Mouse (Mus musculus) T-helper 1 cell (primary cell): ENCODE measurements at regions not wholly inside any gene's neighbourhood (a gene's known extent, or its start where the extent isn't known, plus 50 kb on each side); places are given as distances from the start of the nearest gene placed in this dataset.

Source experiments
- in situ Hi-C: fragments of 300-600 bp; cut with MboI, MseI; formaldehyde crosslinking; loops from one replicate; pipeline ENCODE4 v1.15.1; 2025; ENCODE audit warnings: high pct_unique_total_duplicates

DNA sequence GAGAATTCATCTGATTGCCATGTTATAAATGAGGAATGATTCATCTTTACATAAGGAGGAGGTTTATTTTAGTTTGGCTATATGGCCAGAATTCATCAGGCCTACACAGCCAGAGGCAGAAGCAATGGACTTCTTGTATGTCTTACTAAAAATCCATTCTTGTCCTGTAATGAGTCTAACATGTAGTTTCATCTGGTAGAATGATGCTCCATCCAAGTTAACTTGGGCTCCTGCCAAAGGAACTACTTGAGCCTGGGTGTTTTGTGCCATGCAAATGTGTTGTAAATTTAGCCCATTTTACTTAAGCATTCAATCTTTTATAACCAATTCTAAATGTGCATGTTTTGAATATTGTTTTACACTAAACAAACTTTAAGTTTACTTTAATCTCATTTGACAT, 462.9 kb upstream of the Pom121l12 start:
- in situ Hi-C loops: loop anchor here (25.0 kb wide), 1 partner anchor 674 kb away; no protein-coding TSS in a partner anchor

DNA sequence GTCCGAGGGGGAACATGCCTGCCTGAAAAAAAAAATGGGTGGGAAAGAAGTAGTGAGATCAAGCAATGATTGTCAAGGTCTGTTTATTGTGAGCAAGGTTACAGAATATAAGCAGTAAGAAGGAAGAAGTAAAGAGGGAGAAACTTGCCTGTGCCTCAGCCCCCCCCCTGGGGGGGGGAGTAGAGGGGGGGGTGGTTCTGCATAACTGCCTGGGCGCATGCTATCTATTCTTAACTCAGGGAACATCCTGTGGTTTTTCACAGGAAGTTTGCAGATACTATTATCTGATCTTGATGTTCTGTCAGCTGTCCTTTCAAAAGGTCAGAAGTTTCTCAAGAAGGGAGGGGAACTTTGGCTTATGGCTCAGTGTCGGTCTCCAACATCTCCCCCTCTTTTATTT, 456.7 kb upstream of the Pom121l12 start:
- in situ Hi-C loops: loop anchor here (25.0 kb wide), 1 partner anchor 680 kb away; no protein-coding TSS in a partner anchor

DNA sequence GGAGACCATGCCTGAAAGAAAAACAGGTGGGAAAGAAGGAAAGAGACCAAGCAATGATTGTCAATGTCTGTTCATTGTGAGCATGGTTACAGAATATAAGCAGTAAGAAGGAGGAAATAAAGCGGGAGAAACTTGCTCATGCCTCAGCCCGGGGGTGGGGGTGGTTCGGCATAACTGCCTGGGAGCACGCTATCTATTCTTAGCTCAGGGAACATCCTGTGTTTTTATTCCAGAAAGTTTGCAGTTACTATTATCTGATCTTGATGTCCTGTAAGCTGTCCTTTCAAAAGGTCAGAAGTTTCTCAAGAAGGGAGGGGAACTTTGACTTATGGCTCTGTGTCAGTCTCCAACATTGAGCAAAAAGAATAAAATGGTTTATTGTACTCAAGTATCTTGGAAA, 451.4 kb upstream of the Pom121l12 start:
- in situ Hi-C loops: loop anchor here (25.0 kb wide), 1 partner anchor 685 kb away; no protein-coding TSS in a partner anchor

DNA sequence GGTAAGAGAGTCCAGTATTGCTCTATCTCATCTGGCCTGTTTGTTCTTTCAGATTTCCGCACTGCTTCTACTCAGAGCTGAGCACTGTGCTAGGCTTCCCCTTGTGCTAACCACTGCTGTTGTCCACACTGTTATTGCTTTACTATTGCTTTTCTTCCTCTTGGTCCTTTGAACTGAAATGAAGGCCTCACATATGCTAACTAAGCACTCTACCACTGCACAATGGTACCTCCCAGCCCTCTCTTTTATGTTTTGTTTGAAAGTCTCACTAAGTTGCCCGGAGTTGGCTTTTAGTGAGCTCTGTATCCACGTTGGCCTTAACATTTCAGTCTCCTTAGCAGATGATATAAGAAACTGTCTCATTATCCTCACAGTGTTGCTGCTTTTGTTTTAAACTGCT, 439.7 kb upstream of the Pom121l12 start:
- in situ Hi-C loops: no loop called here

DNA sequence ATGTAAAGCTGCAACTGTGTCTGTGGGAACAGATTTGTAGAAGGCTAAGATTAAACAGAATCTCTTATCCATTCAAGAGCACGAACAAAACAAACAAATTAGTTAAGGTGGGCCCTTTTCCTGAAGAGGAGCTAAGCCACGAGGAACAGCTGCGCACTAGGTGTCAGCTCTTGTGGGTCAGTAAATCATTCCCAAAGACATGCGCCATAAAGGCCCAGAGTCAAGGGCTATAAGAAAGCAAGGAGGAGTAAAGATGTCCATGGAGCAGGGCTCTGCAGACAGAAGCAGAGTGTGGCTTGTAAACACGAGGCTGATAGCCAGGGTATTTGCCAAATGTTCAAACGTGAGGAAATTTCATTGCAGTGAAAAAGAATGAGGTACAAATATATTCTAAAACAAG, 429.6 kb upstream of the Pom121l12 start:
- in situ Hi-C loops: no loop called here

DNA sequence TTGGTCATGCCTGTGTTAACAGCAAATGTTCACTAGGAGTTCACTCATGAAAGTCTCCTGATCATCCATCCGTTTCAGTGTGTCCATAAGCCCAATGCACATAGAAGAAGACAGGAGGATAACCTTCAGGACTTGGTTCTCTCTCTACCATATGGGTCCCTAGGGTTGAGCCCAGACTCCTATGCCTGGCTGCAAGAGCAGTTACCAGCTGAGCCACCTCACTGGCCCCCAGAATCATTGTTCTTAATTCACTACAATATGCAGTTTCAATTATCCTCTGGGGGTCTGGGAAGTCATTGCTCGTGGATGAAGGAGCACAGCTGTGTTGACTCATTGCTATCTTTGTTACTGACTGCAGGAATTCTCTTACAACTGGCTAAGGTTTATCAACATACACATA, 424.5 kb upstream of the Pom121l12 start:
- in situ Hi-C loops: no loop called here

DNA sequence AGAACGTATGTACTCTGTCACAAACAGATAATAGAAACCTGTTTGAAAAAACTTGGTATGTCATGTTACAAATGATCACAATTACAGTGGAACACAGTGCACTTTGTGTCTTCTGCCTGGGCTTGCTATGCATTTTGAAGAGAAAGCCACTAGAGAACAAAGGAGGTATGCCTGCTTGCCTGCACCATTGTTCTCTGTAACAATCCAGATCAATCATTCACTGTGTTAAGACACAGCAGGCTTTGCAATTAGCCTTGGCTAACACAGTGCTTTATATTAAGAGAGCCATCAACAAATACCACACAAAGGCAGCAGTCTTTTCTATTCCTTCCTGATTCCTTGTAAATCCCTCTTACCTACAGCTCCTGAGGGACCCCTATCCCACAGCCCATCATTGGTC, 417.1 kb upstream of the Pom121l12 start:
- in situ Hi-C loops: no loop called here

DNA sequence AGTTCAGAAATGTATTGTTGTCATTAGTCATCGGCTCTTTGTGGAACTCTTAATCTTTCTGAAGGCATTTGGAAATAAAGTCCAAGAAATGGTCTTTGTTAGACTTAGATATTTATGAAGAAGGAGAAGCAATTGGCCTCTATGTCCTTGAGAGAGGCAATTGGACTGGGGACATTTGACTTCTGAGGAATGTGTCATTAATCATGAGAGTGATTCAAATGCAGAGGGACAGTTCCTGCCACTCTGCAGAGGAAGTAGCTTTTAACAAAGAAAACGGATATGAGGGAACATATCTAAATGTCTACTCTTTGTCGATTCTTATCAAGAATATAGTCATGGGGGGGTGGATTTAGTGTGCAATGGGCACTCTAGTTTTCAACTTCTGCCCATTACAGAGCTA, 416.6 kb upstream of the Pom121l12 start:
- in situ Hi-C loops: no loop called here

DNA sequence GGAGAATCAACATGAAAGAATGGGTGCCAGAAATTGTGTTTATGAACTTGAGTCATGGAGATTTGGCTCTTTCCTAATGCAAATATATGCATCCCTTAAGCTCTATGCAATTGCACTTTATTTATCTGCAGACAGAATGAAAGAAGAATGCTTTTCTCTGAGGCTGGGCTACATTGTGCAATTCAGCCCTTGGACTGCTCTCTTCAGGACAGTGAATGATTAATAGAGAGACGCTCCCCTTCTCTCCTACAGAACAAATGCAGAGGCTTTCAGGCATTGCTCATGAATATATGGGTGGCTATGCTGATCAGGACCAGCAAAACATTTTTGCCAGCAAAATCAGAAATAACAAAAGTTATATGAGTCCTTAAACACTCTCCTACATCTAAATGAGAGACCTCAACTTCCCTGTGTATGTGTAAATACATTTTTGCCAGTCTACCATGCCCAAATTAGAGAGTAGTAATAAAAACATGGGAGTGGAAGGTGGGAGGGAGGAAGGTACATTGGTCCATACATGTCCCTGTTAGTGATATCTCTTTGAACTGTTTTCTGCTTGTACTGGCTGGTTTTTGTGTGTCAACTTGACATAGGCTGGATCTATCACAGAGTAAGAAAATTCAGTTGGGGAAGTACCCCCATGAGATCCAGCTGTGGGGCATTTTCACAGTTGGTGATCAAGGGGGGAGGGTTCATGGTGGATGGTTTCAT, 415.7 kb upstream of the Pom121l12 start:
- in situ Hi-C loops: no loop called here

DNA sequence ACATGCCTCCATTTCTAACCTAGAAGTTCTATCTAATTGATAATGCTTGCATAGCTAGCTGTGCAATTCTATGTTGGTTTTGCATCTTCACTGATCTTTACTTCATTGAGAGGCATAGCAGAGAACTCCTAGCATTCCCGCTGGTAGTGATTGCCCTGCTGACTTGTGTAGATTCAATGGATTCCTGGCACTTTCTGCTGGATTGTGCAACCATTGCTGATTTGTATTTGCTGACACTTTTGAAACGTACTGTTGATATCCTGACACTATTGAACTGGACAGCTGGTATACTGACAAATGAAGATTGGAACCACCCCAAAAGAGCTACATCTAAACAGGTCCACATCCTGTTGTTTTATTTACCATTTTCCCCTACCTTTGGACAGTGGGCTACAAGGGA, 404.0 kb upstream of the Pom121l12 start:
- in situ Hi-C loops: no loop called here
